Comparison of ENCODE assay signal across 9 mouse cellular contexts in genomic region chr19:47317063-47317938, GRCm38 (mm10).
A peak's percentile ranks its signal among the peaks of the same experiment; 100 is the strongest.
DNase-seq lines count a peak whose midpoint lies in the region; ATAC-seq and TF ChIP-seq lines count a peak whose summit lies in the region.
"Had no signal": no experiment of that assay in that cellular context is flagged by ENCODE, and none has a peak within 500 bp of the region (broad histone marks: within the 10 kb centered on the region; RNA-seq: fewer than 3 reads in every experiment).

No protein-coding gene starts in this region.

- no peaks in the 10 kb centered on the region for H3K9me3 ChIP-seq in intestine, embryonic 15.5 days
- H3K9me3 ChIP-seq in lung, postnatal 0 days (ENCODE audit: low read length): no peaks in the 10 kb centered on the region
- H3K9me3 ChIP-seq: liver, embryonic 15.5 days had no signal

- H3K27ac ChIP-seq in intestine, embryonic 15.5 days: peak overlapping the region; percentile 48; the same call in 1 of the 2 replicates
- H3K27ac ChIP-seq in lung, postnatal 0 days (ENCODE audit: low read length): peak overlapping the region; percentile 84
- H3K27ac ChIP-seq: liver, embryonic 15.5 days had no signal

- H3K4me1 ChIP-seq in intestine, embryonic 15.5 days (replicated peaks): peaks cover 80% of the 10 kb centered on the region
- H3K4me1 ChIP-seq in lung, postnatal 0 days (ENCODE audit: insufficient read depth, low read depth, low read length): peaks cover 36% of the 10 kb centered on the region; the same call in 1 of the 2 replicates

- peak; percentile 22; the same call in 1 of the 2 replicates for TF ChIP-seq CTCF in lung, postnatal 0 days (IDR thresholded peaks at IDR 0.05)

- 54% methylated on average over 15 of the region's 15 CpGs for WGBS in intestine, embryonic 15.5 days
- WGBS in lung, postnatal 0 days: 52% methylated on average over 14 of the region's 15 CpGs

- no peak for DNase-seq in frontal cortex, postnatal 25 days (ENCODE audit: low spot score in 2 of 2)
- DNase-seq in urinary bladder, postnatal 4 days (ENCODE audit: low spot score in 2 of 2): peak; percentile 68 to 81
- no peak for DNase-seq in urinary bladder, postnatal 10 days (ENCODE audit: low spot score)
- peak; percentile 85 for DNase-seq in lung, postnatal 0 days (ENCODE audit: low spot score)
- DNase-seq in ovary, postnatal 10 days (ENCODE audit: low spot score): no peak

- no peak overlapping the region for H3K4me3 ChIP-seq in intestine, embryonic 15.5 days (replicated peaks)
- 0 out of 2 replicates have a peak overlapping the region, but pooled peaks have one; percentile 12 for H3K4me3 ChIP-seq in lung, postnatal 0 days (ENCODE audit: low read depth, low read length)
- H3K4me3 ChIP-seq: liver, embryonic 15.5 days had no signal

- H3K36me3 ChIP-seq in intestine, embryonic 15.5 days: no peaks in the 10 kb centered on the region
- no peaks in the 10 kb centered on the region for H3K36me3 ChIP-seq in lung, postnatal 0 days (ENCODE audit: insufficient read depth, low read length)
- H3K36me3 ChIP-seq: liver, embryonic 15.5 days had no signal

- no peak overlapping the region for H3K9ac ChIP-seq in intestine, embryonic 15.5 days
- H3K9ac ChIP-seq in lung, postnatal 0 days (replicated peaks; ENCODE audit: low read depth): 0 out of 2 replicates have a peak overlapping the region, but pooled peaks have one; percentile 1
- H3K9ac ChIP-seq: liver, embryonic 15.5 days had no signal

- peak; percentile 45 for ATAC-seq in frontal cortex, adult (ENCODE audit: low TSS enrichment)
- ATAC-seq in intestine, embryonic 15.5 days: peak; percentile 50
- no peak for ATAC-seq in lung, postnatal 0 days
- ATAC-seq in megakaryocyte, adult 5-6 weeks (ENCODE audit: poor library complexity, severe bottlenecking): no peak

- H3K27me3 ChIP-seq in intestine, embryonic 15.5 days (replicated peaks): no peaks in the 10 kb centered on the region
- H3K27me3 ChIP-seq in lung, postnatal 0 days (replicated peaks; ENCODE audit: insufficient read depth, low read length): no peaks in the 10 kb centered on the region

- no peak overlapping the region for H3K4me2 ChIP-seq in intestine, embryonic 15.5 days (replicated peaks)
- peak overlapping the region; percentile 54 for H3K4me2 ChIP-seq in lung, postnatal 0 days (replicated peaks; ENCODE audit: low read depth, low read length)
- H3K4me2 ChIP-seq: liver, embryonic 15.5 days had no signal

- TF ChIP-seq EP300 in lung, postnatal 0 days (IDR thresholded peaks at IDR 0.05): no peak

Comparison
In these comparisons a context has a peak if more than half of its experiments do, and no peak if none do; other contexts are left out.
1. DNase-seq: peak in urinary bladder, postnatal 4 days (2 of 2) and lung, postnatal 0 days (single experiment); none in frontal cortex, postnatal 25 days (0 of 2), urinary bladder, postnatal 10 days (single experiment) and ovary, postnatal 10 days (single experiment).
2. ATAC-seq: peak in frontal cortex, adult (single experiment) and intestine, embryonic 15.5 days (single experiment); none in lung, postnatal 0 days (single experiment) and megakaryocyte, adult 5-6 weeks (single experiment).